ENCODE assay signal across 7 mouse cellular contexts in the genomic region with DNA sequence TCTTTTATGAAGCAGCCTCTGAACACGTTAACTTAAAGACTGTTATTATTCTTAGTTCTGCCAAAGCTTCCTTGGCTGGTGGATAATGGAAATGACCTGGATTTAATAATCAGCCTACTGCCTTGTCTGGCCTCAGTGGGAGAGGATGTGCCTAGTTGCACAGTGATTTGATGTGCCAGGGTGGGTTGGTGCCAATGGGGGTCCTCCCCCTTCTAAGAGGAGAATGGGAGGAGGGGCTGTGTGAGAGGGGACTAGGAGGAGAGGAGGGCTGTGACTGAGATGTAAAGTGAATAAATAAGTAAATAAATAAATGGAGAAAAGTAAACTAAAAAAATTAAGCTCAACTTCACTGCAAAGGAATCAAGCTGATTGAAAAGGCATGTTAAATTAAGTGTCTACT.
"Had no signal": no experiment of that assay in that cellular context is flagged by ENCODE, and none has a peak within 500 bp of the region (broad histone marks: within the 10 kb centered on the region; RNA-seq: fewer than 3 reads in every experiment).

No protein-coding gene starts in this region.

- DNase-seq: kidney, adult 9 months had no signal

- H3K9ac ChIP-seq: limb, embryonic 13.5 days; liver, embryonic 14.5 days; neural tube, embryonic 13.5 days had no signal

- H3K36me3 ChIP-seq: limb, embryonic 13.5 days; neural tube, embryonic 13.5 days had no signal

- H3K4me2 ChIP-seq: limb, embryonic 13.5 days; neural tube, embryonic 13.5 days had no signal

- H3K4me1 ChIP-seq: limb, embryonic 13.5 days; neural tube, embryonic 13.5 days had no signal

- H3K27me3 ChIP-seq: limb, embryonic 13.5 days; neural tube, embryonic 13.5 days had no signal

- H3K27ac ChIP-seq: kidney, postnatal 0 days; limb, embryonic 13.5 days; liver, embryonic 14.5 days; neural tube, embryonic 13.5 days; stomach, postnatal 0 days had no signal

- ATAC-seq: midbrain, embryonic 16.5 days had no signal

- H3K4me3 ChIP-seq: limb, embryonic 13.5 days; neural tube, embryonic 13.5 days had no signal

- H3K9me3 ChIP-seq: limb, embryonic 13.5 days; neural tube, embryonic 13.5 days had no signal
